Mouse (Mus musculus) splenic B cell, adult 2 months (primary cell): ENCODE results near the gene Sgsh.

Source experiments
- DNase-seq: peaks from one replicate; pipeline ENCODE4 v3.0.0-alpha.2; 2011; ENCODE audit warnings: low read depth, low spot score
- H3K27me3 ChIP-seq: 2 replicates; pipeline ENCODE4 v1.6.1; 2012; ENCODE audit warnings: mild to moderate bottlenecking, low read length, moderate library complexity, mixed read lengths; ENCODE audit not compliant: control insufficient read depth, poor library complexity, insufficient read depth, severe bottlenecking
- H3K36me3 ChIP-seq: 2 replicates; pipeline ENCODE4 v1.6.1; 2012; ENCODE audit warnings: mild to moderate bottlenecking, low read length, moderate library complexity, mixed read lengths; ENCODE audit not compliant: control insufficient read depth, poor library complexity, insufficient read depth, severe bottlenecking

Gene Sgsh

GRCm38 (mm10) chr11:119347125-119347524 is 8.2 kb downstream of the Sgsh start:
- peaks cover 12% of the 10 kb centered on the region; the same call in 1 of the 2 replicates for H3K36me3 ChIP-seq
- H3K27me3 ChIP-seq, result no peaks in the 10 kb centered on the region

DNA sequence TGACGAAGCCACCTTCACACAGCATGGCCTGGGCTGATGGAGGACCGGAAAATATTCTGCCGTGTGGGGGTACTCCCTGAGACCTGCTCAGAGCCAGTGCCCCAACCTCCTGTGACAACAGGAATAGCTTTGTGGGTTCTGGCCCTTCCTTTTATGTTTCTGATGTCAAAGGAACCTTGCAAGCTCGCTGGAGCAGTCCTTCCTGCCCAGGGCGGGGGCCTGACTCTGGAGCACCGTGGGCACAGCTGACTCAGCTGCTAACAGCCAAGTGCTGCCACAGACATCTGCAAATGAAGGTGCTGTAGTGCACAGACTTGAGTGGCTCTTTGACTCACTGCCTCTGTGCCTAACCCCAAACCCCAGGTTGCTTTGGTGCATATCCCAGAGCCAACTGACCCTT is 10.5 kb downstream of the Sgsh start:
- no peak for DNase-seq
- H3K27me3 ChIP-seq, result no peaks in the 10 kb centered on the region

More at GRCm38 (mm10) chr11:119347125-119347524, 8.2 kb downstream of the Sgsh start:
- DNase-seq, result no peak

DNA sequence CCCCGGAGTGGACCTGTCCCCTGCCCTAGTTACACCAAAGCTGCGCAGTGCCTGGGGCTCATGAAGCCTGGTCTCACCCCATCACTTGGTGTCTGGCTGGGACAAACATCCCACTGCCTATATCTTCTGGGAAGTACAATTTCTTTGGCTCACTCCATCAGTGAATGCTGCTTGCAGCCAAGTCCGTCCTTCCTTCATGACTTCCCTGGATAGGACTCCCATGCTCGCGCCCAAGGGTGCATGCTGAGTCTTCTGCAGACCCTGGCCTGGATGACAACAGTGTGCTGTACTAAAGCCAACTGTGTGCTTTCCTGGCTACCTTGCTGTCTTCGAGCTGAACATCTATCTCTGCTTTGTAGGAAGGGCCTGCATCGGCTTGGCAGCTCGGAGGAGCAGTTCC is 11.2 kb downstream of the Sgsh start:
- no peaks in the 10 kb centered on the region for H3K27me3 ChIP-seq
- peaks cover 11% of the 10 kb centered on the region; the same call in 1 of the 2 replicates for H3K36me3 ChIP-seq
- DNase-seq, result no peak

More for the DNA sequence above, 10.5 kb downstream of the Sgsh start:
- peaks cover 11% of the 10 kb centered on the region; the same call in 1 of the 2 replicates for H3K36me3 ChIP-seq

GRCm38 (mm10) chr11:119339637-119340036 is 15.7 kb downstream of the Sgsh start:
- no peaks in the 10 kb centered on the region for H3K36me3 ChIP-seq
- no peaks in the 10 kb centered on the region for H3K27me3 ChIP-seq
- DNase-seq, result peak; percentile 92

- no peaks in the 10 kb centered on the region for H3K27me3 ChIP-seq
- DNase-seq, result no peak
- H3K36me3 ChIP-seq, result no peaks in the 10 kb centered on the region
Measured at GRCm38 (mm10) chr11:119339179-119339578, 16.2 kb downstream of the Sgsh start.

GRCm38 (mm10) chr11:119338271-119339059 is 16.9 kb downstream of the Sgsh start:
- no peak for DNase-seq
- no peaks in the 10 kb centered on the region for H3K27me3 ChIP-seq

DNA sequence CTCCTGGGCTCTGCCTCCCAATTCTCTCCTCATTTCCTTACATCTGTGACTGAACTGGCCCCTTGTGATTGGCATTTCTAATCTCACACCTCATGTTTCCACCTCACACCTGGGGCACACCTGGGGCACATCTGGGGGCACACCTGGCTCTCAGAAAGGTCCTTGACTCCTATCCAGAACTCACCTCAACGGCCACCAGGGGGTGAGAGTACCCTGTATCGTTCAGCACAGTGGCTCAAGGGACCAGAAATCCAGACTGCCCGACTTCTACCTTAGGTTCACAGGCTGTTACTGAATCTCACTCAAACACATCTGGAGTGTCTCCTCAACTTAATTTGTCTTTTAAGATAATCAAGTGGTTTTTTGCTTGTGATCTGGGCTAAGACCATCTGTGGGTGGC is 23.4 kb downstream of the Sgsh start:
- Histone ChIP-seq H3K36me3 (no peaks in the 10 kb centered on the region), H3K27me3 (no peaks in the 10 kb centered on the region)
- DNase-seq, result peak; percentile 40

More at GRCm38 (mm10) chr11:119338271-119339059, 16.9 kb downstream of the Sgsh start:
- no peaks in the 10 kb centered on the region for H3K36me3 ChIP-seq

DNA sequence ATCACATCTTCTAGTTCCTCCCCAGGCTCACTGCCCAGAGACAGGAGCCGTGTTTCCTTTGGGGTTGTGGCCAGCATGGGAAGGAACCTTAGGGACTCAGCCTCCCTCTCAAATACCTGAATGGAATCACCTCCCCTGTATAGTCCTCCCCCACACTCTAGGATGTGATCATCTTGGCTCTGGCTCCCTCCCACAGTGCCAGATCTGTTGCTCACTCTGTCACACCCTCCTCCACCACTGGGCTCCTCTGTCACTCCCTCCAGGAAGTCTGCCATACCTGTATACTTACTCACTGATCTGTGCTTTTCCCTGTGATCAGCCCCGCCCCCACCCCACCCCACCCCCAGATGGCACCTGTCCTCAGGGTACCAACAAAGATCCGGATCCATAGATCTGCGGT is 24.7 kb downstream of the Sgsh start:
- H3K36me3 ChIP-seq, result no peaks in the 10 kb centered on the region
- DNase-seq, result no peak
- no peaks in the 10 kb centered on the region for H3K27me3 ChIP-seq

DNA sequence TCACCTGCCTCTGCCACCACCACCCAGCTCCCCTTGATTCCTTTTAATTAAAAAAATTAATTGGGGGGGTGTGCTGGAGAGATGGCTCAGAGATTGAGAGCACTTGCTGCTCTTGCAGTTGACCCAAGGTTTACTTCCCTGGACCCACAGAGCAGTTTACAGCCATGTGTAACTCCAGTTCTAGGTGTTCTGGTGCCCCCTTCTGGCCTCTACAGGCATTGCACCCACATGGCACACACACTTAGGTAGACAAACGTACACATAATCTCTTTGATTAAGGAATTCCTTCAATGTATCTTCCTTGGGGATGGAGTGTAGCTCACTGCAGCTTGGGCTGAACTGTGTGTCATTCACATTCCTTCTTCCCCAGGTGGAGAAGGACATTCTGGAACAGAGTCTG is 30.3 kb downstream of the Sgsh start:
- H3K36me3 ChIP-seq, result no peaks in the 10 kb centered on the region
- no peak for DNase-seq

GRCm38 (mm10) chr11:119322521-119322920 is 32.8 kb downstream of the Sgsh start:
- DNase-seq, result no peak
- H3K36me3 ChIP-seq, result no peaks in the 10 kb centered on the region
- H3K27me3 ChIP-seq, result no peaks in the 10 kb centered on the region

More for the DNA sequence above, 30.3 kb downstream of the Sgsh start:
- no peaks in the 10 kb centered on the region for H3K27me3 ChIP-seq

- Histone ChIP-seq H3K36me3 (no peaks in the 10 kb centered on the region), H3K27me3 (no peaks in the 10 kb centered on the region)
- DNase-seq, result no peak
Measured at GRCm38 (mm10) chr11:119316720-119317119, 38.6 kb downstream of the Sgsh start.

DNA sequence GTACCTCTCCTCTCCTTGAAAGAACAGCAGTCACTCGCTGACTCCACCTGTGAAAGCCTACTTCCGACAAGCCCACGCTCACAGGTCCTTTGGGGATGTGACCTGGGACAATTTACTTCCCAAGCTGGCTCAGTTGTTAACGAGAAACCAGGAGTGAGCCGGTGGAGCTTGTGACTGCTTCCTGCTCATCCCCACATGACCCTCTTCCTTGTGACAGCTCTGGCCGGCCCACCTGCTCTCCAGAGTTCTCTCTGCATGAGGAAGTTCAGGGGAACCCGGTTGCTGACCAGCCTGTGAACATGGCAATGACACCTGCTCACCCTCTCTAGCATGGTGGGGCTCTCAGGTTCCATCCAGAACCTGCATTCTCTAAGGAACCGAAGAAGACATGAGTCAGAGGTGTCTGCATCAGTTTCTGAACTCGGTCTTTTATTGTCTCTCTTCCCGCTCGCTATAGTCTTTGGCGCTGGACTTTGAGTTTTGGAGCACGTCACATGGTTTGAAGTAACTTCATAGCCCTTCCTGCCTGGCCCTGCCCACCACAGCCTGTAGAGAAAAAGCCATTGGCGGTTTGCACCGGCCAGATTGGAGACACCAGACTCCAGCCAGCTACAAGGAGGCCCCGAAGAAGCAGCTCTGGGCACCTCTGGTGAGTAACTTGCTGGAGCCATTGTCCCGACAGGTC is 40.9 kb downstream of the Sgsh start:
- no peak for DNase-seq
- H3K36me3 ChIP-seq, result no peaks in the 10 kb centered on the region
- H3K27me3 ChIP-seq, result no peaks in the 10 kb centered on the region

- no peaks in the 10 kb centered on the region for H3K27me3 ChIP-seq
- H3K36me3 ChIP-seq, result no peaks in the 10 kb centered on the region
- DNase-seq, result no peak
Measured at GRCm38 (mm10) chr11:119310621-119311020, 44.7 kb downstream of the Sgsh start.

- no peaks in the 10 kb centered on the region for H3K27me3 ChIP-seq
- H3K36me3 ChIP-seq, result no peaks in the 10 kb centered on the region
- DNase-seq, result no peak
Measured at GRCm38 (mm10) chr11:119307916-119308315, 47.4 kb downstream of the Sgsh start.

DNA sequence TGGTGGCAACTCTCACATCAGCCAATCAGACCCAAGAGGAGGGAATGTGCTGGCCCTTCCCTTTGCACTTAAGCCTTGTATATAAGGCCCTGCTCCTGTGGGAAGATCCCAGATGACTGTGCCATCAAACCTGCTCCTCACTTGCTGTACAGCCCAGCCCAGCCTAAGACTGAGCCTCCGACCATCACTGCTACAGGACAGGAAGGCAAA is 47.8 kb downstream of the Sgsh start, which contains the start of gene Card14:
Card14 (plus strand) TSS at position 111 of the 210 bp plus-strand sequence.
- no peak for DNase-seq
- H3K27me3 ChIP-seq, result no peaks in the 10 kb centered on the region
- no peaks in the 10 kb centered on the region for H3K36me3 ChIP-seq
